Mouse (Mus musculus): ENCODE measurements around the gene Rmi1.

- TF ChIP-seq CTCF (IDR thresholded peaks at IDR 0.05; ENCODE audit: low read depth, low read length) (no peak), EP300 (IDR thresholded peaks at IDR 0.05; ENCODE audit: insufficient read depth, low read depth, low read length) (no peak)
These were observed 17.7 kb upstream of the Rmi1 start for GRCm38 (mm10) chr13:58384371-58384770.

Data from ES-Bruce4 (cell line).